Mouse (Mus musculus) bone marrow, adult 2 months (tissue): ENCODE results near the gene Kdm1a.

Source experiments
- CTCF ChIP-seq: fragments of 200-500 bp; IDR thresholded peaks from 2 replicates; pipeline ENCODE4 v1.5.1; 2011; ENCODE audit warnings: low read length, control low read depth; ENCODE audit not compliant: control insufficient read depth, insufficient read depth
- POLR2A ChIP-seq: fragments of 200-500 bp; IDR thresholded peaks from 2 replicates; pipeline ENCODE4 v1.6.1; 2011; ENCODE audit warnings: low read depth, mild to moderate bottlenecking, control low read depth, low read length, borderline replicate concordance; ENCODE audit not compliant: control insufficient read depth

DNA sequence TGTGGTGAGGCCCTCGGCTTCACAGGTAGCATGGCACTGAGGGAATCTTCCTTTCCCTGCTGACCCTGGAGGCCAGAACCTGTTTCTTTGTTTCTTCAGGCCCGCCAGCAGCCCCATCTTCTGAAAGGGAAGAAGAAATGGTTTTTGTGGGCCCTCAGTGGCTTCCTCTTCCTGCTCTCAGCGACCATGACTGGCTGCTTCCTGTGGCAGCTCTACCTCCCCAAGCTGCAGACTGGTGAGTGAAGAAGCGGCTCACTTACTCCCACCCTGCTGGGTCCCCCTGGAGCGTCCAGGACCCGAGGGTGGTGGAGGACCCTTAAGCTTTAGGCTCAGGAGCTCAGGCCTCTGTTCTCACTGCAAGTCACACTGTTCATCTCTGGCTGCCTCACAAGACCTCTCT is 24.1 kb upstream of the Kdm1a start:
- no peak for TF ChIP-seq POLR2A
- TF ChIP-seq CTCF, result no peak
